Mouse (Mus musculus) intestine, embryonic 16.5 days (tissue): Measurements from ENCODE around the gene Acot5. TPM values are rescaled to one million over a fixed set of nuclear protein-coding genes. Genes with fewer than 3 reads are reported as not detected.

Source experiments
- ATAC-seq: fragments of 200-750 bp; cut with Nextera tagmentation; 2 replicates; pipeline ENCODE4 v1.8.0; 2017; ENCODE audit warnings: moderate TSS enrichment, moderate library complexity
- H3K27ac ChIP-seq: fragments of 300-500 bp; sonication (generic); 2 replicates; pipeline ENCODE4 v1.5.1; 2014; ENCODE audit warnings: mild to moderate bottlenecking, low read length
- H3K27me3 ChIP-seq: fragments of 300-500 bp; sonication (generic); replicated peaks from 2 replicates; pipeline ENCODE4 v1.6.1; 2014; ENCODE audit warnings: low read length, control low read depth, mixed read lengths; ENCODE audit not compliant: control insufficient read depth, insufficient read depth
- H3K36me3 ChIP-seq: fragments of 300-500 bp; sonication (generic); 2 replicates; pipeline ENCODE4 v1.6.1; 2014; ENCODE audit warnings: low read length, control low read depth; ENCODE audit not compliant: control insufficient read depth, insufficient read depth
- H3K4me1 ChIP-seq: fragments of 300-500 bp; sonication (generic); 2 replicates; pipeline ENCODE4 v1.6.1; 2014; ENCODE audit warnings: low read length, control low read depth, mixed read lengths; ENCODE audit not compliant: control insufficient read depth, insufficient read depth
- H3K4me2 ChIP-seq: fragments of 300-500 bp; sonication (generic); 2 replicates; pipeline ENCODE4 v1.6.1; 2014; ENCODE audit warnings: low read depth, low read length, control low read depth
- H3K4me3 ChIP-seq: fragments of 300-500 bp; sonication (generic); 2 replicates; pipeline ENCODE4 v1.5.1; 2014; ENCODE audit warnings: mild to moderate bottlenecking, low read length
- H3K9ac ChIP-seq: fragments of 300-500 bp; sonication (generic); 2 replicates; pipeline ENCODE4 v1.6.1; 2014; ENCODE audit warnings: low read depth, low read length
- H3K9me3 ChIP-seq: fragments of 300-500 bp; sonication (generic); 2 replicates; pipeline ENCODE4 v1.6.1; 2016; ENCODE audit warnings: low read length, control low read depth; ENCODE audit not compliant: control insufficient read depth
- whole genome bisulfite sequencing: fragments of 180-500 bp; shearing (Covaris S2); extraction: QIAGEN DNeasy Blood & Tissue Kit; methylation state at CpG from one replicate; pipeline ENCODE4 v1.1.7; 2014; 5-methylcytosine and 5-hydroxymethylcytosine counted together
- polyA plus RNA-seq: library from polyadenylated mRNA; unstranded; fragments of >200 nt; fragmentation: Nextera tagmentation; extraction: Ambion mirVana; gene quantifications from 2 replicates; pipeline ENCODE4 v1.2.1, GENCODE M21; 2015

The Acot5 gene
- polyA plus RNA-seq, 1 experiment from 2014 or later, result 0.28 TPM

- Histone ChIP-seq H3K9me3 (no peaks in the 10 kb centered on the region), H3K27ac (no peak overlapping the region), H3K4me1 (peaks cover 3% of the 10 kb centered on the region; the same call in 1 of the 2 replicates), H3K27me3 (no peaks in the 10 kb centered on the region; the same call in 1 of the 2 replicates), H3K4me3 (no peak overlapping the region), H3K36me3 (no peaks in the 10 kb centered on the region), H3K9ac (no peak overlapping the region), H3K4me2 (no peak overlapping the region)
- WGBS, result 90% methylated on average over 7 of the region's 7 CpGs
- ATAC-seq, result no peak
Measured at GRCm38 (mm10) chr12:84052609-84053008, 16.5 kb upstream of the Acot5 start.

DNA sequence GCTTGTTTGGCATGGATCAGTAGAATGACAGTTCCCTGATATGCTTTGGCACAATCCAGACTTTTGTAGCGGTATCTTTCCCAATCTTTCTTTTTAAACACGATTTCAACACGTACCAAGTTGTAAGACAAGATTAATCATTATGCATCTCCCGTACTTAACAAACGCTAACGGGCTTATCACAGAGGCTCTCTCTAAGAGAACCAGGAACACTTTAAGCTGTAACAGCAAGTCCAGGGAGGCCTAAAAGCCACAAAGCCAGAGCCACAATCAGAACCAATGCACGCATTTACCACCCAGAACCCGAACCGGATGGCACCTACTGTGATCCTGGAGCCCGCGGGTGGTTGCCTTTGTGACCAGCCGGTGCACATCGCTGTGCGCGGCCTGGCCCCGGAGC lies 16.0 kb upstream of the Acot5 start:
- WGBS, result 8% methylated on average over 16 of the region's 16 CpGs

DNA sequence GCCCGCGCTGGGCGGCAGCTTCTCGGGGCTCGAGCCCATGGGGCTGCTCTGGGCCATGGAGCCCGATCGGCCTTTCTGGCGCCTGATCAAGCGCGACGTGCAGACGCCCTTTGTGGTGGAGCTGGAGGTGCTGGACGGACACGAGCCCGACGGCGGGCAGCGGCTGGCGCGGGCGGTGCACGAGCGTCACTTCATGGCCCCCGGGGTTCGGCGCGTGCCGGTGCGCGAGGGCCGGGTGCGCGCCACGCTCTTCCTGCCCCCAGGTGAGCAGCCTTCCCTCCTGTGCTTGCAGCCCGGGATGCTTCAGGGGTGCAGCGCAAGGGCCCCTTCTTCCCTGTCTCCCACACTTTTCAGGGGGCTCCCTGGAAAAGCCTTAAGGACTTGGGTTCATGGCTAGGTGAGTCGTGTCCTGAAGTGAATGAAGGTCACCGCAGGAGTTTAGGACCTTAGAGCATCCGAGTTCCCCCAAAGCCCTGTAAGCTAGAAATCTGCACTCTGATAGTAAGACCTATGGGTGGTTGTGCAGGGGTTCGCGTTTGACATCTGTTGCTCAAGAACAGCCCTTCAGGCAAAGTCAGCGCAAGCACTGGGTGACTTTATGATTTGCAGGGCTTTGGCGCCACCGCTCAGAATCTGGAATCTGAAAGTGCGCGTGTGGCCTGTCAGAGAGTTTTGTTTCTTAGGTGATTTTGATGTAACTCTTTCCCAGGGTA lies 15.3 kb upstream of the Acot5 start:
- ATAC-seq, result peak; percentile 72
- Histone ChIP-seq H3K9me3 (no peaks in the 10 kb centered on the region), H3K4me3 (peak overlapping the region; percentile 52), H3K27me3 (no peaks in the 10 kb centered on the region; the same call in 1 of the 2 replicates), H3K27ac (no peak overlapping the region), H3K9ac (peak overlapping the region; percentile 69), H3K4me2 (peak overlapping the region; percentile 88), H3K36me3 (no peaks in the 10 kb centered on the region), H3K4me1 (peaks cover 3% of the 10 kb centered on the region; the same call in 1 of the 2 replicates)
- 3% methylated on average over 38 of the region's 46 CpGs for WGBS

More for the DNA sequence above, 16.0 kb upstream of the Acot5 start:
- no peak overlapping the region; the same call in 1 of the 2 replicates for H3K27ac ChIP-seq
- peak overlapping the region; percentile 52 for H3K4me3 ChIP-seq
- peak; percentile 66 for ATAC-seq
- no peaks in the 10 kb centered on the region for H3K36me3 ChIP-seq
- no peaks in the 10 kb centered on the region for H3K9me3 ChIP-seq
- peaks cover 3% of the 10 kb centered on the region; the same call in 1 of the 2 replicates for H3K4me1 ChIP-seq
- H3K27me3 ChIP-seq, result no peaks in the 10 kb centered on the region; the same call in 1 of the 2 replicates
- peak overlapping the region; percentile 69 for H3K9ac ChIP-seq
- peak overlapping the region; percentile 88 for H3K4me2 ChIP-seq

GRCm38 (mm10) chr12:84060946-84061345 lies 8.2 kb upstream of the Acot5 start:
- ATAC-seq, result no peak
- no peak overlapping the region for H3K9ac ChIP-seq
- no peaks in the 10 kb centered on the region for H3K27me3 ChIP-seq
- H3K36me3 ChIP-seq, result no peaks in the 10 kb centered on the region
- WGBS, result 32% methylated on average over 2 of the region's 2 CpGs
- H3K4me1 ChIP-seq, result no peaks in the 10 kb centered on the region
- H3K27ac ChIP-seq, result no peak overlapping the region
- H3K4me3 ChIP-seq, result no peak overlapping the region
- no peak overlapping the region for H3K4me2 ChIP-seq
- H3K9me3 ChIP-seq, result peaks cover 3% of the 10 kb centered on the region; the same call in 1 of the 2 replicates

- H3K36me3 ChIP-seq, result no peaks in the 10 kb centered on the region
- ATAC-seq, result no peak
- H3K27ac ChIP-seq, result no peak overlapping the region
- WGBS, result 91% methylated on average over 20 of the region's 20 CpGs
- no peak overlapping the region for H3K9ac ChIP-seq
- H3K4me1 ChIP-seq, result no peaks in the 10 kb centered on the region
- peaks cover 3% of the 10 kb centered on the region; the same call in 1 of the 2 replicates for H3K9me3 ChIP-seq
- no peak overlapping the region for H3K4me2 ChIP-seq
- no peak overlapping the region for H3K4me3 ChIP-seq
- H3K27me3 ChIP-seq, result no peaks in the 10 kb centered on the region
Measured at GRCm38 (mm10) chr12:84062336-84062735, 6.8 kb upstream of the Acot5 start.

DNA sequence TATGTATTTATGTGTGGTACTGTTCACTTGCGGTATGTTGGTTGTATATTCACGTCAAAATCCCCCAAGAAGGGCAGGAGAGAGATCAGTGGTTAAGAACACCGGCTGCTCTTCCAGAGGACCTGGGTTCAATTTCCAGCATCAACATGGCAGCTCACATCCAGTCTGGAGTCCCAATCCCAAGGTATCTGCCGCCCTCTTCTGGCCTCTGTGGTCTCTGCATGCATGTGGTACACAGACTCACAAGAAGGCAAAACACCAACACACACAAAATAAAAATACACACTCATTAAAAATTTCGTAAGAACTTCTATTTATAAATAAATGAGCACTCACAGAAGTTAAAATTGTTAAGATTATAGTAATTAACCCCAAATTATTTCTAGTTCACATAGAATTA lies 5.9 kb upstream of the Acot5 start:
- 75% methylated on average over 5 of the region's 5 CpGs for WGBS

DNA sequence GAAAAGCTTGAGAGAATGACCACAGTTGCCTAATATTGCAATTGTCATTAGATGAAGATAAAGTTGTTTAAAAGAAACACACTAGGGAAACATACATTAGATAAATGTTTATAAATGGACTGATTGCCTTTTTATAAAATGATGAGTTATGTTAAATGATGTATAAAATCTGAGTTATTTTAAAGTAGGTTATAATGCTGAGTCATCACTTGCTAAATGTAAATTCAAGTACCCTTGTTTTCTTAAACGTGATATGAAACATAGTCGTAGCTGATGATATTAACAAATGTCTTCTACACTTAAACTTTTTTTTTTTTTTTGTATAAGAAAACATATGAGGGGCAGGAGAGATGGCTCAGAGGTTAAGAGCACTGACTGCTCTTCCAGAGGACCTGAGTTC lies 5.3 kb upstream of the Acot5 start:
- ATAC-seq, result no peak
- WGBS, result 61% methylated on average over 2 of the region's 2 CpGs
- no peaks in the 10 kb centered on the region for H3K36me3 ChIP-seq

More for the DNA sequence above, 5.9 kb upstream of the Acot5 start:
- no peaks in the 10 kb centered on the region for H3K27me3 ChIP-seq
- no peak overlapping the region for H3K27ac ChIP-seq
- H3K4me3 ChIP-seq, result no peak overlapping the region
- no peaks in the 10 kb centered on the region for H3K4me1 ChIP-seq
- ATAC-seq, result no peak
- no peak overlapping the region for H3K4me2 ChIP-seq
- H3K9me3 ChIP-seq, result peaks cover 3% of the 10 kb centered on the region; the same call in 1 of the 2 replicates
- H3K9ac ChIP-seq, result no peak overlapping the region
- H3K36me3 ChIP-seq, result no peaks in the 10 kb centered on the region

DNA sequence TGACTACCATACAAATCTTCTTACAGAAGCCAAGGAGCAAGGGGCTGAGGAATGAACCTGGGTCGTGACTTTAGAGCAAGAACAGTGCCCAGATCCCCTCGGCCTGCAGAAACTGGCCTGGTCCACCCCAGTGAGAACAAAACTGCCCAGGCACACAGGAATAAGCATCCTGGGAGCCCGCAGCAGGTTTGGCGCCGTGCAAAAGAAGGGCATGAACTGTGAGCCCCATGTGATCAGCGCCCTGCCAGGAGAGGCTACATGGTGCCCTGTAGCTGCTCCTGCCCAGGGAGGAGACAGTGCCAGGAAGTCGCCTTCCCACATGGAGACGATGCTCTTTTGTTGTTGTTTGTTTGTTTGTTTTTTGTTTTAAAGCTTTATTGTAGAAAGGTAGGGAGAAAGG lies 4.5 kb upstream of the Acot5 start:
- Histone ChIP-seq H3K4me2 (no peak overlapping the region), H3K4me3 (no peak overlapping the region), H3K27me3 (no peaks in the 10 kb centered on the region), H3K4me1 (no peaks in the 10 kb centered on the region), H3K27ac (no peak overlapping the region), H3K9me3 (peaks cover 3% of the 10 kb centered on the region; the same call in 1 of the 2 replicates), H3K9ac (no peak overlapping the region), H3K36me3 (no peaks in the 10 kb centered on the region)
- WGBS, result 73% methylated on average over 8 of the region's 8 CpGs
- ATAC-seq, result no peak

More for the DNA sequence above, 5.3 kb upstream of the Acot5 start:
- Histone ChIP-seq H3K9me3 (peaks cover 3% of the 10 kb centered on the region; the same call in 1 of the 2 replicates), H3K27ac (no peak overlapping the region), H3K27me3 (no peaks in the 10 kb centered on the region), H3K4me2 (no peak overlapping the region), H3K9ac (no peak overlapping the region), H3K4me3 (no peak overlapping the region), H3K4me1 (no peaks in the 10 kb centered on the region)

DNA sequence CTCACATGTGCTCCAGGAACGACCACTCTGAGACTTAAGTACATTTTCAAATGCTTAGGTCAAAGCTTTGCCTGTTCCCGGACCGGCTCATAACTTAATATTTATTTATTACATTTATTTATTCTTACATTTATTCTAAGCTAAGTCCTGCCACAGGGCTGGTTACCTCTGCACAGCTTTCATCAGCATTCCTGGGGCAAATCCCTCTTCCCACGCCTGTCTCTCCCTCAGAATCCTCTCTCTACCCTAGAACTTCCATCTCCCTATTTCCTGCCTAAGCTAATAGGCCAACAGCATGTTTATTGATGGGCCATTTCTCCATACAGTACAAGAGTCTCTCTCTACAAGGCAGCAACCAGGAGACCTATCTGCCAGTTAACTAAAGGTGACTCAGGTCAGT lies 1.4 kb upstream of the Acot5 start:
- 78% methylated on average over 4 of the region's 4 CpGs for WGBS
- H3K36me3 ChIP-seq, result no peaks in the 10 kb centered on the region
- no peak overlapping the region for H3K4me2 ChIP-seq
- H3K4me3 ChIP-seq, result no peak overlapping the region
- ATAC-seq, result no peak
- H3K27me3 ChIP-seq, result no peaks in the 10 kb centered on the region
- no peak overlapping the region for H3K27ac ChIP-seq
- H3K9me3 ChIP-seq, result peaks cover 3% of the 10 kb centered on the region; the same call in 1 of the 2 replicates
- no peaks in the 10 kb centered on the region for H3K4me1 ChIP-seq
- no peak overlapping the region for H3K9ac ChIP-seq
